Mouse (Mus musculus) megakaryocyte, embryonic 14.5 days (primary cell): ENCODE measurements around the gene Tmem179b. TPM values are rescaled to one million over a fixed set of nuclear protein-coding genes. Genes with fewer than 3 reads are reported as not detected.

Experiments
- H3K27me3 ChIP-seq: replicated peaks from 2 replicates; pipeline ENCODE3; 2012; ENCODE audit warnings: inconsistent platforms
- H3K36me3 ChIP-seq: replicated peaks from 2 replicates; pipeline ENCODE3; 2012; ENCODE audit warnings: low read length, inconsistent platforms, mixed read lengths
- H3K4me1 ChIP-seq: 2 replicates; pipeline ENCODE4 v1.6.1; 2012; ENCODE audit warnings: inconsistent platforms
- H3K4me3 ChIP-seq: replicated peaks from 2 replicates; pipeline ENCODE3; 2012; ENCODE audit warnings: moderate library complexity, mild to moderate bottlenecking, inconsistent platforms
- H3K9me3 ChIP-seq: 2 replicates; pipeline ENCODE4 v1.6.1; 2012; ENCODE audit warnings: inconsistent platforms
- FLI1 ChIP-seq: IDR thresholded peaks from 2 replicates; pipeline ENCODE4 v1.6.1; 2012; ENCODE audit warnings: low read length, inconsistent platforms, mixed read lengths
- GATA1 ChIP-seq: IDR thresholded peaks from 3 replicates; pipeline ENCODE4 v1.6.1; 2012; ENCODE audit warnings: mixed read lengths, low read length, inconsistent platforms, borderline replicate concordance
- polyA plus RNA-seq: library from polyadenylated mRNA; stranded (reverse); fragments of >175 nt; gene quantifications from 2 replicates; pipeline ENCODE4 v1.2.3, GENCODE M21; 2012; ENCODE audit warnings: low replicate concordance; ENCODE audit not compliant: insufficient read depth

Gene Tmem179b
- polyA plus RNA-seq, 1 experiment: 154 TPM

GRCm38 (mm10) chr19:8788521-8788920, 14.3 kb upstream of the Tmem179b start:
- peaks cover 36% of the 10 kb centered on the region for H3K4me1 ChIP-seq
- TF ChIP-seq FLI1: no peak
- no peak for TF ChIP-seq GATA1
- H3K27me3 ChIP-seq: no peaks in the 10 kb centered on the region
- peaks cover 5% of the 10 kb centered on the region for H3K9me3 ChIP-seq
- peaks cover 35% of the 10 kb centered on the region for H3K36me3 ChIP-seq
- no peak overlapping the region for H3K4me3 ChIP-seq

GRCm38 (mm10) chr19:8786008-8786781, 11.9 kb upstream of the Tmem179b start, which contains the start of gene Taf6l:
Taf6l (minus strand) TSS chr19:8786417.
- TF ChIP-seq GATA1: no peak
- TF ChIP-seq FLI1: no peak
- Histone ChIP-seq H3K4me1 (peaks cover 45% of the 10 kb centered on the region), H3K9me3 (no peaks in the 10 kb centered on the region), H3K27me3 (no peaks in the 10 kb centered on the region), H3K36me3 (peaks cover 40% of the 10 kb centered on the region), H3K4me3 (peak within 1 kb of the TSS; percentile 96)

- H3K27me3 ChIP-seq: no peaks in the 10 kb centered on the region
- peaks cover 55% of the 10 kb centered on the region for H3K36me3 ChIP-seq
- peaks cover 55% of the 10 kb centered on the region for H3K4me1 ChIP-seq
- peak overlapping the region; percentile 97 for H3K4me3 ChIP-seq
- H3K9me3 ChIP-seq: no peaks in the 10 kb centered on the region
- TF ChIP-seq GATA1: no peak
- TF ChIP-seq FLI1: no peak
Observed at GRCm38 (mm10) chr19:8774951-8775421, 719 bp upstream of the Tmem179b start.

GRCm38 (mm10) chr19:8773409-8773808, 858 bp downstream of the Tmem179b start:
- Histone ChIP-seq H3K4me3 (peak overlapping the region; percentile 97), H3K9me3 (no peaks in the 10 kb centered on the region), H3K4me1 (peaks cover 52% of the 10 kb centered on the region), H3K36me3 (peaks cover 60% of the 10 kb centered on the region), H3K27me3 (no peaks in the 10 kb centered on the region)
- no peak for TF ChIP-seq GATA1
- no peak for TF ChIP-seq FLI1

GRCm38 (mm10) chr19:8772996-8773395, 1.3 kb downstream of the Tmem179b start:
- TF ChIP-seq FLI1 (no peak), GATA1 (no peak)
- Histone ChIP-seq H3K9me3 (no peaks in the 10 kb centered on the region), H3K4me1 (peaks cover 52% of the 10 kb centered on the region), H3K4me3 (peak overlapping the region; percentile 97), H3K36me3 (peaks cover 60% of the 10 kb centered on the region), H3K27me3 (no peaks in the 10 kb centered on the region)

GRCm38 (mm10) chr19:8770567-8771270, 3.5 kb downstream of the Tmem179b start, which contains the start of gene Tmem223:
Tmem223 (plus strand) TSS chr19:8770996.
- Histone ChIP-seq H3K36me3 (peaks cover 71% of the 10 kb centered on the region), H3K9me3 (peaks cover 2% of the 10 kb centered on the region), H3K4me1 (peaks cover 42% of the 10 kb centered on the region), H3K27me3 (no peaks in the 10 kb centered on the region), H3K4me3 (peak within 1 kb of the TSS; percentile 93)
- TF ChIP-seq FLI1 (no peak), GATA1 (no peak)

- Histone ChIP-seq H3K9me3 (peaks cover 15% of the 10 kb centered on the region), H3K4me1 (peaks cover 12% of the 10 kb centered on the region), H3K27me3 (no peaks in the 10 kb centered on the region), H3K4me3 (peak overlapping the region; percentile 46), H3K36me3 (peaks cover 97% of the 10 kb centered on the region)
- no peak for TF ChIP-seq GATA1
- TF ChIP-seq FLI1: no peak
Observed at GRCm38 (mm10) chr19:8765562-8765961, 8.7 kb downstream of the Tmem179b start.

- TF ChIP-seq FLI1 (no peak), GATA1 (no peak)
- H3K36me3 ChIP-seq: peaks cover 77% of the 10 kb centered on the region
- H3K27me3 ChIP-seq: no peaks in the 10 kb centered on the region
- H3K4me1 ChIP-seq: peaks cover 19% of the 10 kb centered on the region
- peaks cover 15% of the 10 kb centered on the region for H3K9me3 ChIP-seq
- H3K4me3 ChIP-seq: no peak overlapping the region
Observed at GRCm38 (mm10) chr19:8763276-8763675, 11.0 kb downstream of the Tmem179b start.

- Histone ChIP-seq H3K9me3 (peaks cover 14% of the 10 kb centered on the region), H3K27me3 (no peaks in the 10 kb centered on the region), H3K4me3 (no peak overlapping the region), H3K4me1 (peaks cover 26% of the 10 kb centered on the region), H3K36me3 (peaks cover 54% of the 10 kb centered on the region)
- no peak for TF ChIP-seq GATA1
- no peak for TF ChIP-seq FLI1
Observed at GRCm38 (mm10) chr19:8760757-8761156, 13.5 kb downstream of the Tmem179b start.

GRCm38 (mm10) chr19:8758899-8759298, 15.4 kb downstream of the Tmem179b start:
- Histone ChIP-seq H3K27me3 (no peaks in the 10 kb centered on the region), H3K36me3 (peaks cover 54% of the 10 kb centered on the region), H3K9me3 (no peaks in the 10 kb centered on the region), H3K4me1 (peaks cover 38% of the 10 kb centered on the region), H3K4me3 (peak overlapping the region; percentile 74)
- no peak for TF ChIP-seq GATA1
